Mouse (Mus musculus) sigmoid colon, adult 10 weeks (tissue): ENCODE data around the gene Gap43. TPM values are rescaled to one million over a fixed set of nuclear protein-coding genes. Genes with fewer than 3 reads are reported as not detected.

ENCODE experiments used
- polyA plus RNA-seq: library from polyadenylated mRNA; stranded (reverse); fragments of 350-450 nt; fragmentation: Illumina TruSeq; extraction: RNeasy Lipid Tissue Mini Kit (QIAGEN cat#74804); gene quantifications from one replicate; pipeline ENCODE4 v1.2.3, GENCODE M21; 2014; ENCODE audit warnings: low read depth, low replicate concordance

Gap43 gene
- 14.5 TPM for polyA plus RNA-seq

DNA sequence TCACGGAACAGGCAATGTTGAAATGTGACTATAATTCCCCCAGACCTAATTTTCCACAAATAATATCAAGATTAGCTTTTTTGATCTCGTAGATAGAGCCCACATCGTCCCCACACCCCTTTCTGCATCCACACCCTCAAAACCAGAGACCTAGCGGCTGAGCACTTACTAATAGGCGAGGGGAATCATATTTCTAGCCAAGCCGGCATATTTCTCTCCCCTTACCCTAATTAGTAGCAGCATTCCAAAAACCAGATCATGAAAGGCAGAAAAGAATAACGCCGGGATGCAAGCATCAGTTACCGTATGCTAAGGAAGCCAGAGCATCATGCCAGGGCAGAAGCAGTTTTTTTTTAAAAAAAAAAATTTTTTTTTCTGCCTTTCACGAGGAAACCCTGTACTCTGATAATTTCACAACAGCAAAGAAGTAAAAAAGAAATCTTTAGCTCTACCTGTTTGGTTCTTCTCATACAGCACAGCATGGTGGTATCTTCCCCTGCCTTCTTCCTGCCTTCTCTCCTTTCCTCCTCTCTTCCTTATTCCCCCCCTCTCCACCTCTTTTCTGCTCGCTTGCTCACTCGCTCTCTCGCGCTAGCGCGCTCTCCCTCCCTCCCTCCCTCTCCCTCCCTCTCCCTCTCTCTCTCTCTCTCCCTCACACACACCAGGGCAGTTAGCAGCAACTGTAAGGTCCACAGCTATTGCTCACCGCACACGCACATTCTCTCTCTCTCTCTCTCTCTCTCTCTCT is at the start of gene Gap43:
Gene Gap43, minus strand, starts transcription at position 631 of the 748 bp plus-strand sequence.

